Mouse (Mus musculus): ENCODE results near the gene Actl11.
A peak's percentile ranks its signal among the peaks of the same experiment; 100 is the strongest.

The Actl11 gene

DNA sequence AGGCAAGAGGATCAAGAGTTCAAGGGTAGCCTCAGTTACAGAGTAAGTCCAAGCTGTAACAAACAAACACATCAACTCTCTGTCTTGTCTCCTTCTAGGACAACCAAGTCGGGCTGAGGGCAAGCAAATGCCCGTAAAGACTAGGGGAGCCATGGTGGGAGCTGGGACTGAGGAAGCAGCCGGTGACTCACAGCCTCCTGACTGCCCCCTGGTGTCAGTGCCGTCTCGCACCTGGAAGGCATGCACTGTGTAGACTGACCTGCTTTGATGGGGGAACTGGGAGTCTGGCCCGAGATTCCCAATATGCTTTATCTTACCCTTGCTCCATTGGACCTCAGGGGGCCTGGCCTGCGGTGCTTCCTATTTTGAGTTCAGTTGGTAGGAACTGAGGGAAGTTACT lies 5.2 kb upstream of the Actl11 start:
- DNase-seq (ENCODE audit: low spot score) = no peak

GRCm38 (mm10) chr9:107923956-107924355 lies 4.3 kb upstream of the Actl11 start:
- no peak for DNase-seq (ENCODE audit: low spot score)

DNA sequence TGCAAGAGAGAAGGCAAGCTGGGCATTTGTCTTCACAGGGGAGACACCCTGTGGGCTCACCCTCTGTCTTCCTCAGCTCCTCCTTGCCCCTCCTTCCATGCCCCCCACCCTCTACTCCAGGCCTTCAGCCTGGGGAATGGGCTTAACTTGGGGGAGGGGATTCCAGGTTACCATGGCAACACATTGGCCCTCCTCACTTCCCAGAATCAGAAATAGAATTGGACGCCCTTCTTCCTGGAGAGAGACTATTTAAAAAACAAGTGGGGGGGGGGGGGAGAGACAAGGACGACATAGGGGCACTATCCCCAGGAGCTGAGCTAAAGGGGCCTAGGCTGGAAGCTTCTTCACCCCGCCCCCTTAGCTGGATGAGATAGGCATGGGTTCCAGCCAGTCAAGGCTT lies 3.0 kb upstream of the Actl11 start:
- no peak for DNase-seq (ENCODE audit: low spot score)

GRCm38 (mm10) chr9:107926920-107927420 lies 1.3 kb upstream of the Actl11 start:
- no peak for DNase-seq (ENCODE audit: low spot score)

DNA sequence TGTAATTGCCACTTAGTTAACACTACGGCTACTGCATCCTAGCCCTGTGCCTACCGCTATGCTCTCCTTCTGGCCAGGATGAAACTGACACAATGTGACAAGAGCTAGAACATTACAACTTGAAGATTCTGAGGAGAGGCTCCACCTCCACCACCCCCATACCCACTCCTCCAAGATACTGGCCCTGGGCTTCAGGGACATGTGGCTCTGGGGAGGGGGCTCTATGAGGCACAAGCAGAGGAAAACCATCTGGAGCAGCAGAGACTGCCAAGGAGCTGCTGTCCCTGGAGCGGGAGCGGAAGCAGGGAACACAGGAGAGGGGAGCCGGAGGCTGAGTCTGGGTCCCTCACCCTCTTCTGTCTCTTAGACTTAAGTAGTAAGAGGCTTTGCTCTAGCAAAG lies 520 bp upstream of the Actl11 start:
- peak; percentile 37 for DNase-seq (ENCODE audit: low spot score)

- no peak for DNase-seq (ENCODE audit: low spot score)
These were observed 4.0 kb downstream of the Actl11 start for GRCm38 (mm10) chr9:107932221-107932620.

DNA sequence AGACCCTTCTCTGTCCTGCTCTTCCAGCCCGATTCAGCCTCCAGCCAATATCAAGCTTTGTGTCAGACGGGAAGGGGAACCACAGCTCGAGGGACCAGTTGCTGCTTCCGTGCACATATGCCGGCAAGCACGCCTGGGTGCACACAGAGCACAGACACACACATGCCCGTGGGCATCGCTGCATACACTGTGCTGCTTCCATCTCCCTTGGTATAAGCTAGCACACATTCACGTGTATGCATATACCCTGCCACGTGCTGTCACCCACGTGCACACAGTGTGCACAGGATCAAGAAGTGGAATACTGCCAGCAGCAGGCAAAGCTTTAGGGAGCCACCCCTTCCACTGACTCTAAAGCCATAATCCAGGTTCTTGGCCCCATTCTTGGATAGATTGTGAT lies 5.9 kb downstream of the Actl11 start:
- no peak for DNase-seq (ENCODE audit: low spot score)

GRCm38 (mm10) chr9:107935374-107935773 lies 7.1 kb downstream of the Actl11 start, which contains the start of gene Camkv:
Gene Camkv (plus strand): TSS chr9:107935674.
- DNase-seq (ENCODE audit: low spot score) = no peak

GRCm38 (mm10) chr9:107935790-107936214 lies 7.5 kb downstream of the Actl11 start:
- peak; percentile 56 for DNase-seq (ENCODE audit: low spot score)

- DNase-seq (ENCODE audit: low spot score) = no peak
These were observed 8.1 kb downstream of the Actl11 start for GRCm38 (mm10) chr9:107936215-107936822.

GRCm38 (mm10) chr9:107936831-107937230 lies 8.6 kb downstream of the Actl11 start:
- DNase-seq (ENCODE audit: low spot score) = no peak

DNA sequence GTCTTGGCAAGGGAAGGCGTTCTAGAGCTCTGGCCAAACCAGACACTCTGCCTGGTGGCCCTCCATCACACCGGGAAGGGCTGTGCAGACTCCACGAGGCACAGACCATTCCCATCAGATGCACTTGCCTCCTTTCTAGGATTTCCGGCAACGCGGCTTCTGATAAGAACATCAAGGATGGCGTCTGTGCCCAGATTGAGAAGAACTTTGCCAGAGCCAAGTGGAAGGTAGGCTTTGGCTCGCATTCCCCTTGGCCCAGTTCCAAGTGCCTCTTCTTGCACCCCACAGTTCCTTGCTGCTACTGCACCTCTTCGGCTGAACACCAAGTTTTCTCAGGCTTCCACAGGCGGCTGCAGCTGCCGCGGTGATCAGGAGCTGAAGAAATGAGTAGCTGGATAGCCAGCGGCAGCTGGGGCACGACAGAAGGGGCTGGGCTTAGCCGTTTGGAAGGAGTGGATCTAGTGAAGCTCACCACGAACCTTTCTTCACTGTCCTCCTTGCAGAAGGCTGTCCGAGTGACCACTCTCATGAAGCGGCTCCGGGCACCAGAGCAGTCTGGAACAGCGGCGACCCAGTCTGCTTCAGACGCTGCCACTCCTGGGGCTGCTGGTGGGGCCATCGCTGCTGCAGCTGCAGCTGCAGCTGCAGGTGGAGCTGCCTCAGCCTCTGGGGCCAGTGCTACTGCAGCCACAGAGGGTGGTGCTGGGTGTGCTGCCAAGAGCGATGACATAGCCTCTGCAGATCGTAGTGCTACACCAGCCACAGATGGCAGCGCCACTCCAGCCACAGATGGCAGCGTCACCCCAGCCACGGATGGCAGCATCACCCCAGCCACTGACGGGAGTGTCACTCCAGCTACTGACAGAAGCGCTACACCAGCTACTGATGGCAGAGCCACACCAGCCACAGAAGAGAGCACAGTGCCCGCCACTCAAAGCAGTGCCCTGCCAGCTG lies 19.2 kb downstream of the Actl11 start:
- no peak for DNase-seq (ENCODE audit: low spot score)

GRCm38 (mm10) chr9:107949184-107949921 lies 21.1 kb downstream of the Actl11 start:
- no peak for DNase-seq (ENCODE audit: low spot score)

GRCm38 (mm10) chr9:107949922-107950235 lies 21.6 kb downstream of the Actl11 start, which contains the start of gene Traip:
Gene Traip (plus strand): TSS chr9:107950136.
- DNase-seq (ENCODE audit: low spot score) = no peak

DNA sequence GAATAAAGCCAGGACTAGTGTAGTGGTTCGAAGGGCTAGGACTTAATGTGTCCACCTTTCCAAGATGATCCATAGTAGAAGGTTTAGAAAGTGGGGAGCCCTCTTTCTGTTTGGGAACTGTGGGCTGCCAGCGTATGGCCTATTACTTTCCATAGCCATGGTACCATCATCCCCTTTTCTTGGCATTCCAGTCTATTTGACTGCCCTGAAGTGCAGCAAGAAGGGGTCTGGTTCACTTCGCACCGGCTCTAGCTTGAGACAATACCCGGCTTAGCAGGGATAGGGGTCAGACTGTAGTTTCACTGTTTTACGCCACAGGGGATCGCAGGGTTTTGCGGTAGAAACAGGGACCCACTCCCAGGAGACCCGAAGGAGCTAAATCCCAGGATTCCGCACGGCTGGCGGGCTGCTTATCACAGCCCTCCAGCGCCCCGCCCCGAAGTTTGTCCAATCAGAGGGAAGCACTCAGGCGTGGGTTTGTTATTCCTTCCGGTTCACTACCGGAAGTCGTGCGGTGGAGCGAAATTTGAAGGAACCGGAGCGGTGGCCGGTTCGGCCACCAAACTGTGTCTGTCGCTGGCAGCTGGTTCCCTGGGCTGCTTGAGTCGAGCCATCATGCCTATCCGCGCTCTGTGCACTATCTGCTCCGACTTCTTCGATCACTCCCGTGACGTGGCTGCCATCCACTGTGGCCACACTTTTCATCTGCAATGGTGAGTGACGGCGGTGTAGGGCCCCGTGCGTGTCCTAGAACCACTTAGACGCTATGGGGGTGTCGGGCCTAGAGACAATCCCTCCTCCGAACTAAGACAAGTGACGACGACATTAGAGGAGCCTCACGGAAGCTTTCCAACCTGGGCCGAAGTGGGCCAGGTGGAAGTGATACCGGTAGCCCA lies 22.4 kb downstream of the Actl11 start:
- DNase-seq (ENCODE audit: low spot score) = peak; percentile 92

- no peak for DNase-seq (ENCODE audit: low spot score)
These were observed 27.5 kb downstream of the Actl11 start for GRCm38 (mm10) chr9:107955613-107956289.

GRCm38 (mm10) chr9:107957141-107957540 lies 28.9 kb downstream of the Actl11 start:
- no peak for DNase-seq (ENCODE audit: low spot score)

DNA sequence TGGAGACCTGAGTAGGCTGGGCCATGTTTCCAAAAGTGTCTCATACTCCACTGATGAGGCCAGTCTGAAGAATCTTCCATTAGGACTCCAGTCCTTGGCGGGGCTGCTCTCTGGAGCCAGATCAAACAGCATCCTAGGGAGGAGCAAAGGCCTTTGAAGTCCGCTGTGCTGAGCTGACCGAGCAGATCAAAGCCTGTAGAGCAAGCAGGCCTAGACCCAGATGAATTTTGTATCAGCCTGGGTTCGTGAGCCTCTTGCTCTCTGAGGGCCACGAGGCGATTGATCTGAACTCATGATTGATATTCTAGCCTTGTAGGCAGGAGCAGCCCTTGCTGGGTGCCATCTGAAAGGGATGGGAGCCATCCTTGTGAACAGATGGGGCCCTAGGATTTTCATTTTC lies 31.6 kb downstream of the Actl11 start:
- DNase-seq (ENCODE audit: low spot score) = no peak

GRCm38 (mm10) chr9:107960928-107961327 lies 32.7 kb downstream of the Actl11 start:
- no peak for DNase-seq (ENCODE audit: low spot score)

DNA sequence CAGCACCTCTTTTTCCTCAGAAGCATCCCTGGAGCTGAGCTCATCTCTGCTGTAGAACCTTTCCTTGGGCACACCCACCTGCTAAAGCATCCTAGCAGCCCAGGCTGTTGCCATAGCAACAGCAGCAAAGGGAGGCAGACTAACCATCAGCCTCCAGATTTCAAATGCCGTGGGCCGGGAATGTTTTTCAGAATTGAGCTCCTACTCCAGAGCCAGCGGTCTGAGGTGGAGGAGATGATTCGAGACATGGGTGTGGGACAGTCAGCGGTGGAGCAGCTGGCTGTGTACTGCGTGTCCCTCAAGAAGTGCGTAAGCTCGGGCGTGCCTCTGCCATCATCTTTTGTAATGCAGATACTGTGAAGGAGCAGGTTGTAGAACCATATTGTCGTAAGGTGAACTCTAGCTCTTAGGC lies 33.1 kb downstream of the Actl11 start:
- DNase-seq (ENCODE audit: low spot score) = no peak

DNA sequence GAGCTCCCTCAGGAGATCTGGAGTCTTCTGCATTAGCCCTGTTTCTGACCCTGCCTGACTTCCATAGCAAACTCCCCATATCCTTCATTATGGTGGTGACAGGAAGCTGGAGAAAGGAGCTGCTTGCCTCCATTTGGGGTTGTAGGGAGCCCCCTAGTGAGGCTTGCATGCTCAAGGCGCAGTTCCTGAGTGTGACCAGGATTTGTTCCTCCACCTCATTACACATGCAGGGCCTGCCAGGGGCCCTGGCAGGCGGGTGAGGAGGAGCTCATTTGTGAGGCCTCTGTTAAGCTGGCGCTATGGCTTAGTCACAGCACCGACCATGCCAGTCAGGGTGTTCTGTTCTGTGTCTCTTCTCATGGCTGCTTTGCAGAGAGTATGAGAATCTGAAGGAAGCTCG lies 33.6 kb downstream of the Actl11 start:
- no peak for DNase-seq (ENCODE audit: low spot score)

Data from testis, postnatal 14 days (tissue).